Mouse (Mus musculus) kidney, postnatal 0 days (tissue): ENCODE measurements around the gene Arid4a. TPM values are rescaled to one million over a fixed set of nuclear protein-coding genes. Genes with fewer than 3 reads are reported as not detected.

Source experiments
- ATAC-seq: fragments of 200-750 bp; cut with Nextera tagmentation; replicated peaks from 2 replicates; pipeline ENCODE4 v1.8.0; 2017; ENCODE audit warnings: low read depth, moderate number of reproducible peaks, moderate TSS enrichment, moderate library complexity; ENCODE audit not compliant: low FRiP score
- DNase-seq: peaks from one replicate; pipeline ENCODE4 v3.0.0-alpha.2; 2016; ENCODE audit warnings: low spot score
- H3K27ac ChIP-seq: fragments of 300-500 bp; sonication (generic); 2 replicates; pipeline ENCODE4 v1.5.1; 2014; ENCODE audit warnings: mild to moderate bottlenecking
- H3K27me3 ChIP-seq: fragments of 300-500 bp; sonication (generic); 2 replicates; pipeline ENCODE4 v1.6.1; 2014; ENCODE audit warnings: low read length, mixed read lengths; ENCODE audit not compliant: insufficient read depth
- H3K36me3 ChIP-seq: fragments of 300-500 bp; sonication (generic); 2 replicates; pipeline ENCODE4 v1.6.1; 2014; ENCODE audit warnings: low read length, mixed read lengths; ENCODE audit not compliant: insufficient read depth
- H3K4me1 ChIP-seq: fragments of 300-500 bp; sonication (generic); replicated peaks from 2 replicates; pipeline ENCODE4 v1.6.1; 2014; ENCODE audit warnings: antibody characterized with exemption, low read length, mixed read lengths; ENCODE audit not compliant: insufficient read depth
- H3K4me2 ChIP-seq: fragments of 300-500 bp; sonication (generic); 2 replicates; pipeline ENCODE4 v1.6.1; 2014; ENCODE audit warnings: mild to moderate bottlenecking, low read length, moderate library complexity, mixed read lengths
- H3K4me3 ChIP-seq: fragments of 300-500 bp; sonication (generic); replicated peaks from 2 replicates; pipeline ENCODE4 v1.5.1; 2014; ENCODE audit warnings: low read depth, low read length
- H3K9ac ChIP-seq: fragments of 300-500 bp; sonication (generic); 2 replicates; pipeline ENCODE4 v1.6.1; 2014; ENCODE audit warnings: low read depth, low read length
- H3K9me3 ChIP-seq: fragments of 300-500 bp; sonication (generic); replicated peaks from 2 replicates; pipeline ENCODE4 v1.6.1; 2016; ENCODE audit warnings: low read length, inconsistent platforms, mixed read lengths
- CTCF ChIP-seq: IDR thresholded peaks from 2 replicates; pipeline ENCODE4 v1.5.1; 2016; ENCODE audit warnings: antibody characterized with exemption, low read depth, mild to moderate bottlenecking, moderate library complexity
- WGBS: fragments of 180-500 bp; shearing (Covaris S2); extraction: QIAGEN DNeasy Blood & Tissue Kit; methylation state at CpG from one replicate; pipeline ENCODE4 v1.1.7; 2014; 5-methylcytosine and 5-hydroxymethylcytosine counted together
- polyA plus RNA-seq: library from polyadenylated mRNA; unstranded; fragments of >200 nt; fragmentation: Nextera tagmentation; extraction: Ambion mirVana; gene quantifications from 2 replicates; pipeline ENCODE4 v1.2.1, GENCODE M21; 2015

The Arid4a gene
- polyA plus RNA-seq, 1 experiment from 2014 or later = 32.6 TPM

DNA sequence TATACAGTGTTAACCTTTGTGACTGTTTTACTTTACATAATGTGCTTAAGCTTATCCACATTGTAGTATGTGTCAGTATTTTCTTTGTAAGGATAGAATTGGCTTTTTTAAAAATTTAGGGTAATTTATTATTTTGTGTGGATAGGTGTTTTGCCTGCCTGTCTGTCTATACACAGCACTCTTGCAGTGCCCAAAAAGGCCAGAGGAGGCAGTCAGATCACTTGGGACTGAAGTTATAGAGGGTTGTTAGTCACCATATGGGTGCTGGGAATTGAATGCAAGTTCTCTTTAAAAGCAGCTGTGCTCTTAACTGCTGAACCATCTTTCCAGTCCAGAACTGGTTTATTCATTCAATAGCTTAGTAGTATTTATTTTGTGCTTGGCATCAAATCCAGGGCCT, 125.4 kb downstream of the Arid4a start:
- DNase-seq = no peak
- Histone ChIP-seq H3K9ac (no peak overlapping the region), H3K27ac (no peak overlapping the region), H3K9me3 (no peaks in the 10 kb centered on the region), H3K27me3 (no peaks in the 10 kb centered on the region), H3K4me1 (peaks cover 5% of the 10 kb centered on the region), H3K4me3 (no peak overlapping the region), H3K4me2 (no peak overlapping the region), H3K36me3 (peaks cover 25% of the 10 kb centered on the region; the same call in 1 of the 2 replicates)
- TF ChIP-seq CTCF = no peak
- ATAC-seq = no peak

DNA sequence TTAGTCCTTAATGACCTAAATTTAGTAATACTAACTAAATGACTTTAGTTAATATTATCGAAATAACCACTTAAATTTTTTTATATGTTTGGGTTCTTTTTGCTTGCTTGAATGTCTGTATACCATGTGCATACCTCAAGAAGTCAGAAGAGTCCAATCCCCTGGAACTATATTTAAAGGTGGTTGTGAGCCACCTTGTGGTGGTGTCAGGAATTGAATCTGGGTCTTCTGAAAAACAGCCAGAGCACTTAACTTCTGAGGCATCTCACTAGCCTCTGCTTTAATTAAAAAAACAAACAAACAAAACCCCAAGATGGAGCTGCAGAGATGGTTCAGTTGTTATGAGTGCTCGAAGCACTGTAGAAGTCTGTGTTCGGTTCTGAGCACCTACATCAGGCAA, 131.9 kb downstream of the Arid4a start:
- Histone ChIP-seq H3K9me3 (no peaks in the 10 kb centered on the region), H3K27me3 (no peaks in the 10 kb centered on the region), H3K36me3 (peaks cover 36% of the 10 kb centered on the region), H3K4me3 (no peak overlapping the region), H3K4me1 (no peaks in the 10 kb centered on the region), H3K4me2 (no peak overlapping the region), H3K9ac (no peak overlapping the region), H3K27ac (no peak overlapping the region)
- DNase-seq (peak; percentile 65), ATAC-seq (no peak)
- WGBS = 88% methylated on average over 3 of the region's 3 CpGs
- peak; percentile 75 for TF ChIP-seq CTCF

Other genes starting within 250 kb of the Arid4a start
- gene Frmd6, start 190.5 kb upstream of the Arid4a start, polyA plus RNA-seq = 14.6 and 16.3 TPM in 2 replicates
- 269 and 280 TPM in 2 replicates for gene Actr10, start 78.1 kb upstream of the Arid4a start, polyA plus RNA-seq
- 606 and 634 TPM in 2 replicates for gene Psma3, start 41.4 kb upstream of the Arid4a start, polyA plus RNA-seq
- gene Tomm20l, start 95.4 kb downstream of the Arid4a start, polyA plus RNA-seq = 0.27 TPM in 1 of 2 replicates, not detected in the other
- gene Timm9, start 120.7 kb downstream of the Arid4a start, polyA plus RNA-seq = 111 and 114 TPM in 2 replicates
- gene 2700049A03Rik, start 120.9 kb downstream of the Arid4a start, polyA plus RNA-seq = 7.8 and 10.7 TPM in 2 replicates